Mouse (Mus musculus) E14TG2a.4 (cell line): Measurements from ENCODE around the gene Hspb2.

Experiments used
- CTCF ChIP-seq: conservative IDR thresholded peaks from 2 replicates; pipeline ENCODE4 v1.5.1; 2014; ENCODE audit warnings: low read length
- POU5F1 ChIP-seq: IDR thresholded peaks from 2 replicates; pipeline ENCODE4 v1.6.1; 2014; ENCODE audit warnings: low read length, borderline replicate concordance

- TF ChIP-seq CTCF: no peak
- no peak for TF ChIP-seq POU5F1
Measured at GRCm38 (mm10) chr9:50753947-50754346, 1.8 kb upstream of the Hspb2 start.
